Mouse (Mus musculus): Measurements from ENCODE around the gene Cdkn2d. TPM values are rescaled to one million over a fixed set of nuclear protein-coding genes. Genes with fewer than 3 reads are reported as not detected.
"Not testable (repeated sequence)": the region's sequence is repeated elsewhere in the genome, so short reads cannot be mapped to it uniquely, and the experiment has no call there.

Gene Cdkn2d
- polyA plus RNA-seq, 2 experiments, result 74.4 to 116 TPM

DNA sequence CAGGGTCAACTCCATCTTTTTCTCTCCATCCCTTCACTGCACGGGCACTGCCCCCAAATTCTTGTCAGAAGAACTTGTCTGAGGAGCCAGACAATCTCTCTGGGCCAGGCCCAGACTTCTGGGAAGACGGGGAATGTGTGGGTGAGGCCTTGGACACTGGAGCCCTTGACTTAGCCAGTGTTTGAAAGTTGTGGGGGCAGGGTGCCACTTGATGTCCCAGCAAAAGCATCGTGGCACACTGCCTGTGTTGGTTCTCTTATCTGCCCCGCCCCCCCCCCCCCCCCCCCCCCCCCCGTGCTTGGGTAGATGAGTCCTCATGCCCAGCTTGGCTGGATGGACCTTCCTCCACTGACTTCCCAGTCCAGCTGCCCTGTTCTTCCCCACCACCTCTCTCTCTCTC is 37.8 kb upstream of the Cdkn2d start:
- no peaks in the 10 kb centered on the region for H3K36me3 ChIP-seq (replicated peaks; ENCODE audit: control insufficient read depth, insufficient read depth, low read depth)
- H3K4me3 ChIP-seq (ENCODE audit: insufficient read depth in 1 of 2, low read depth in 2 of 2, low read length in 2 of 2), result no peak overlapping the region
- H3K9me3 ChIP-seq (ENCODE audit: control insufficient read depth, low read length), result no peaks in the 10 kb centered on the region
- ATAC-seq (ENCODE audit: insufficient read depth) (no peak), DNase-seq (ENCODE audit: low read depth in 3 of 3, low spot score in 3 of 3) (no peak)
- TF ChIP-seq EP300 (IDR thresholded peaks at IDR 0.05; ENCODE audit: low read depth) (no peak), CTCF (IDR thresholded peaks at IDR 0.05; ENCODE audit: low read depth) (no peak)
- H3K27ac ChIP-seq, result no peak overlapping the region
- peaks cover 0 to 7% of the 10 kb centered on the region in 2 experiments; a peak in 1 of 4 replicates for H3K4me1 ChIP-seq (replicated peaks; ENCODE audit: control insufficient read depth in 2 of 2, insufficient read depth in 2 of 2, low read length in 1 of 2)
- 50% methylated on average over 3 of the region's 5 CpGs for WGBS (ENCODE audit: insufficient replicate concordance)
- H3K9ac ChIP-seq (replicated peaks), result no peak overlapping the region
- no peak overlapping the region for H3K4me2 ChIP-seq (ENCODE audit: low read depth)
- no peaks in the 10 kb centered on the region for H3K27me3 ChIP-seq (ENCODE audit: control insufficient read depth, insufficient read depth, low read length)

DNA sequence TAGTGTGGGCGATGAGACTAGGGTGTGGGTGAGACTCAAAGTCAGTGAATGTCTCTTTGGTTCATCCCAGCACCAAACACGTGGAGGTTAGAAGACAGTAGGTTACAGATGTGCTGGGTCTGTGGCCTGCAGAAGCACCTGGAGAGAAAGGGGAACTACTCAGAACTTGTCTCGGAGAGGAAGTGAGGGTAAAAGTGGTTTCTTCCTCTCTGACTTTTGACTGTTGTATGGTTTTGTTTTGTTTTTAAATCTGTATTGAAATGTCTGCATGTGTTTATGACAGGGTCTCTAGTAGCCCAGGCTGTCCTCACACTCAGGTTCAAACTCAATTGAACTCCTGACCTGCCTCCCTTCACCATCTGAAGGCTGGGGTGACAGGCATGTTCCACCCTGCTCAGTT is 36.8 kb upstream of the Cdkn2d start:
- ATAC-seq (ENCODE audit: insufficient read depth), result no peak
- 34% methylated on average over 3 of the region's 3 CpGs for WGBS (ENCODE audit: insufficient replicate concordance)
- no peaks in the 10 kb centered on the region for H3K36me3 ChIP-seq (replicated peaks; ENCODE audit: control insufficient read depth, insufficient read depth, low read depth)
- peaks cover 3 to 7% of the 10 kb centered on the region in 2 experiments; a peak in 3 of 4 replicates for H3K4me1 ChIP-seq (replicated peaks; ENCODE audit: control insufficient read depth in 2 of 2, insufficient read depth in 2 of 2, low read length in 1 of 2)
- no peak overlapping the region for H3K4me3 ChIP-seq (ENCODE audit: insufficient read depth in 1 of 2, low read depth in 2 of 2, low read length in 2 of 2)
- no peak for DNase-seq (ENCODE audit: low read depth in 3 of 3, low spot score in 3 of 3)
- no peak for TF ChIP-seq CTCF (IDR thresholded peaks at IDR 0.05; ENCODE audit: low read depth)
- no peak for TF ChIP-seq EP300 (IDR thresholded peaks at IDR 0.05; ENCODE audit: low read depth)
- H3K9ac ChIP-seq (replicated peaks), result no peak overlapping the region
- no peak overlapping the region for H3K27ac ChIP-seq
- no peak overlapping the region for H3K4me2 ChIP-seq (ENCODE audit: low read depth)
- no peaks in the 10 kb centered on the region for H3K27me3 ChIP-seq (ENCODE audit: control insufficient read depth, insufficient read depth, low read length)
- no peaks in the 10 kb centered on the region for H3K9me3 ChIP-seq (ENCODE audit: control insufficient read depth, low read length)

DNA sequence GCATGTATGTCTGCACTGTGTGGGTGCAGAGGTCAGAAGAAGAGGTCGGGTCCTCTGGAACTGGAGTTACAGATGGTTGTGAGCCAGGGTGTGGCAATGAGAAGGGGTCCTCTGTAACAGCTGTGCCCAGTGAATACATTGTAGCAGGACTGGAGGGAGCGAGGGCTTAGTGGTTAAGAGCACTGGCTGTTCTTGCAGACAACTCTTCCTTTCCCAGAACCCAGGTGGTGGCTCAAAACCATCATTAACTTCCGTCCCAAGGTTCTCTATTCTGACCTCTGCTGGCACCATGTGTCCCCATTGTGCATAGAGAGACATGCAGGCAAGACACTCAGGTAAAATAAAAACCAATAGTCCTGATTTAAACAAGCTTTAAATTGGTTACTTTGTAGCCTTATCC is 36.4 kb upstream of the Cdkn2d start:
- H3K27ac ChIP-seq, result no peak overlapping the region
- H3K4me3 ChIP-seq (ENCODE audit: insufficient read depth in 1 of 2, low read depth in 2 of 2, low read length in 2 of 2), result no peak overlapping the region
- WGBS (ENCODE audit: insufficient replicate concordance), result 23% methylated on average over 3 of the region's 3 CpGs
- no peaks in the 10 kb centered on the region for H3K36me3 ChIP-seq (replicated peaks; ENCODE audit: control insufficient read depth, insufficient read depth, low read depth)
- ATAC-seq (ENCODE audit: insufficient read depth) (no peak), DNase-seq (ENCODE audit: low read depth in 3 of 3, low spot score in 3 of 3) (no peak)
- TF ChIP-seq EP300 (IDR thresholded peaks at IDR 0.05; ENCODE audit: low read depth) (no peak), CTCF (IDR thresholded peaks at IDR 0.05; ENCODE audit: low read depth) (no peak)
- H3K4me2 ChIP-seq (ENCODE audit: low read depth), result no peak overlapping the region
- H3K4me1 ChIP-seq (replicated peaks; ENCODE audit: control insufficient read depth in 2 of 2, insufficient read depth in 2 of 2, low read length in 1 of 2), result peaks cover 3 to 5% of the 10 kb centered on the region in 2 experiments; a peak in 3 of 4 replicates
- no peaks in the 10 kb centered on the region for H3K27me3 ChIP-seq (ENCODE audit: control insufficient read depth, insufficient read depth, low read length)
- H3K9ac ChIP-seq (replicated peaks), result no peak overlapping the region
- H3K9me3 ChIP-seq (ENCODE audit: control insufficient read depth, low read length), result no peaks in the 10 kb centered on the region

DNA sequence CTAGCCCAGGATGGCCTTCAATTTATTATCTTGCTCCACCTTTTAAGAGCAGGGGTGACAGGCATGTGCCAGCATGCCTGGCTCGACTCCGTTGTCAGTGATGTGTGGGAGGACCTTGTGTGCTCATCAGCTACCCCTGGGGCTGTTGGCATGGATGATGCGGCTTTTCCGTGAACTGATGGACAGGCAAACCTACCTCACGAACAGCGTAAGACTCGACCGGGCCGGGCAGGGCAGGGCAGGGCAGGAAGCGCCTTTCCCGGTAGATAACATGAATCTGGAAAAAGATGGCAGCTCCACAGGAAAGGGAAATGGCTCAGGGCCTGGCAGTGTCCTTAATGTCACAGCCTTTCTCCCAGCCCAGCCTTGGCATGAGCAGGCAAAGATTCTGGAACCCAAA is 33.1 kb upstream of the Cdkn2d start:
- Histone ChIP-seq H3K4me2 (ENCODE audit: low read depth) (no peak overlapping the region), H3K36me3 (replicated peaks; ENCODE audit: control insufficient read depth, insufficient read depth, low read depth) (no peaks in the 10 kb centered on the region), H3K9me3 (ENCODE audit: control insufficient read depth, low read length) (no peaks in the 10 kb centered on the region), H3K27ac (no peak overlapping the region), H3K9ac (replicated peaks) (no peak overlapping the region), H3K4me3 (ENCODE audit: insufficient read depth in 1 of 2, low read depth in 2 of 2, low read length in 2 of 2) (no peak overlapping the region), H3K4me1 (replicated peaks; ENCODE audit: control insufficient read depth in 2 of 2, insufficient read depth in 2 of 2, low read length in 1 of 2) (peaks cover 14 to 16% of the 10 kb centered on the region in 2 experiments), H3K27me3 (ENCODE audit: control insufficient read depth, insufficient read depth, low read length) (no peaks in the 10 kb centered on the region)
- no peak for ATAC-seq (ENCODE audit: insufficient read depth)
- WGBS (ENCODE audit: insufficient replicate concordance), result 43% methylated on average over 11 of the region's 11 CpGs
- TF ChIP-seq CTCF (IDR thresholded peaks at IDR 0.05; ENCODE audit: low read depth), result no peak
- no peak for TF ChIP-seq EP300 (IDR thresholded peaks at IDR 0.05; ENCODE audit: low read depth)
- no peak for DNase-seq (ENCODE audit: low read depth in 3 of 3, low spot score in 3 of 3)

DNA sequence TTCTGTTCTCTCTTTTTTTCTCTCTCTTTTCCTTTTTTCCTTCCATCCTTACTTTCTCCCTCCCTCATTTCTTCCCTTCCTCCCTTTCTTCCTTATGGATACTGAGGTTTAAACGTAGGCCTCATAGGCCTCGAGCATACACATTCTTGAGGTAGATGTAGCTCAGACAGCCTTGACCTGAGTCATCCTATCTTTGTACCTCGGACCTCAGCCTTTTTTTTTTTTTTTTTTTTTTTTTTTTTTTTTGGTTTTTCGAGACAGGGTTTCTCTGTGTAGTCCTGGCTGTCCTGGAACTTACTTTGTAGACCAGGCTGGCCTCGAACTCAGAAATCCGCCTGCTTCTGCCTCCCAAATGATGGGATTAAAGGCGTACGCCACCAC is 31.7 kb upstream of the Cdkn2d start:
- not testable (repeated sequence) for H3K4me2 ChIP-seq (ENCODE audit: low read depth); H3K9me3 ChIP-seq (ENCODE audit: control insufficient read depth, low read length); ATAC-seq (ENCODE audit: insufficient read depth); H3K4me3 ChIP-seq (ENCODE audit: insufficient read depth in 1 of 2, low read depth in 2 of 2, low read length in 2 of 2); DNase-seq (ENCODE audit: low read depth in 3 of 3, low spot score in 3 of 3); H3K27me3 ChIP-seq (ENCODE audit: control insufficient read depth, insufficient read depth, low read length); H3K9ac ChIP-seq (replicated peaks); H3K27ac ChIP-seq; H3K36me3 ChIP-seq (replicated peaks; ENCODE audit: control insufficient read depth, insufficient read depth, low read depth)
- 72% methylated on average over 7 of the region's 8 CpGs for WGBS (ENCODE audit: insufficient replicate concordance)
- peaks cover 14 to 23% of the 10 kb centered on the region in 2 experiments for H3K4me1 ChIP-seq (replicated peaks; ENCODE audit: control insufficient read depth in 2 of 2, insufficient read depth in 2 of 2, low read length in 1 of 2)

Measured in liver, embryonic 14.5 days (tissue).